Mouse (Mus musculus): ENCODE results near the gene Hdgfl3.
"Not testable (repeated sequence)": the region's sequence is repeated elsewhere in the genome, so short reads cannot be mapped to it uniquely, and the experiment has no call there.

Gene Hdgfl3

GRCm38 (mm10) chr7:81851706-81852105 is 82.6 kb downstream of the Hdgfl3 start:
- DNase-seq = no peak

- DNase-seq = no peak
Observed at GRCm38 (mm10) chr7:81850171-81850570, 84.1 kb downstream of the Hdgfl3 start.

GRCm38 (mm10) chr7:81849633-81850032 is 84.6 kb downstream of the Hdgfl3 start:
- DNase-seq = no peak

GRCm38 (mm10) chr7:81849214-81849613 is 85.1 kb downstream of the Hdgfl3 start:
- DNase-seq = no peak

DNA sequence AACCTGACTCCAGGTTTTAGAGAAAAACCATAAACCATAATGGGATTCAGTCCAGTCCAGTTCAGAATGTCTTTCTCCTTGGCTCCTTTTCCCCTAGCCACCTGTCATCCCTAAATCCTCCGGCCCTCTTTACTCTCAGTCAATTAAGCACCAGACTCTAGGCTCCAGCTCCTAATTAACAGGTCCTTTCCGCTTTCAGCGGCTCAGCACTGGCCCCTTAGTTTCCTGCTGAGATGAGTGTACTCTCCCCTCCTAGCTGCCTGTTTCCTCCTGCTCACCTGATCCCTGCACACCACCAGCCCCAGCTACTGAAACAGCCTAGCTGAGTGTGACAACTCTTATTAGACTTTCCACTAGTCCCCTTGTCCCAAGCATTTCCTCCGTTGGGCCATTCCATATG is 86.5 kb downstream of the Hdgfl3 start:
- DNase-seq = no peak

DNA sequence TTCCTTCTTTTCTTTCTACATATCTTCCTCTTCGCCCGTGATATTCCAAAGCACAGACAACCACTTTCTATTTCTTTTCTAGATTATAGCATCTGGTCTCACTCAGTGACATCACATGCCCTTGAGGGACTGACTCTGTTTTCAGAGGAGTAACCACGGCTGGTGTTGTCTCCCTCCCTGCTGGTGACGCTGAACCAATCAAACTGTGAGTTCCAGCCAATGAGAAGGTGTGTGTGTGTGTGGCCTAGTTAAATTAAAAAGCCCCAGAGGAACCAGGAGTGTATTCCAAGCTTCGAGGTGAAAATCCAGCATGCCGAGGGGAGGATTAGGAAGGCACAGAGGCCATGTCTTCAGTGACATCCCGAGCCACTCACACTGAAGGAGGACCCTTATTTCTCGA is 87.3 kb downstream of the Hdgfl3 start:
- DNase-seq = no peak

DNA sequence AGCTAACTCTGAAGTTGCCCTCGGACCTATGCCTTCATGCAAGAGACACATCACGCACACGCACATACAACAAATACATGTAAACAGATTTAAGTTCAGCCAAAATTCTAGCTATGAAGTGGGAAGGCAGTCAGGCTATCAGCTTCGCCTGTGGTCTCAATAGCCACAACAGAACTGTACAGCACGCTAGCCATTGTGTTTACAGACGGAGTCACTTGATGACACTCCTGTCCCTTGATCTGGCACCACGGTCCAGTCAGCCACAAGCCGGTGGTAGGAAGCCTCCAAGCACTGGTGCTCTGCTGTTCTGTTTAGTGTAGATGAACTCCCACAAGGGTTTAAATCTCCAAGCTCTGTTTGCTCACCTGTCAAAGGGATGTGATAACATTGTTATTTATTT is 88.3 kb downstream of the Hdgfl3 start:
- DNase-seq = no peak

DNA sequence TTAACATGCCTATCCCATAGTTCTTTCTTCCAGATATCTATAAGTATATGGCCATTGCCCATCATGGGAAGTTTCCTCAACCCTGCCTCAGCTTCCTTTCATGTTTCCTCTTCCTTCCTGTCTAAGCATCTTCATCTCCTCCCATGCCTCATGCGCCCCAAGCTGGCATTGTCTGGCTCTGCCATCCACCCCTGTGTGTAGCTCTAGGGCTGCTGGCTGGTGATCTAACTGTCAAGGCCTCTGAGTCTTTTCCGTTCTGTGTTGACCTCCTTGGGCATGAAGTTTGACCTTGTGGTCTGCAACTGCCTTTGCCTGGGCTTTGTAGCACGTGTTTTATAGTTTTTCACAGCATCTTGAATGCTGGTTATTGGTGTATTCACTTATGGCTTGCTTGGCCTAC is 89.0 kb downstream of the Hdgfl3 start:
- no peak for DNase-seq

- no peak for DNase-seq
Observed at GRCm38 (mm10) chr7:81844801-81845200, 89.5 kb downstream of the Hdgfl3 start.

- DNase-seq = no peak
Observed at GRCm38 (mm10) chr7:81843903-81844302, 90.4 kb downstream of the Hdgfl3 start.

DNA sequence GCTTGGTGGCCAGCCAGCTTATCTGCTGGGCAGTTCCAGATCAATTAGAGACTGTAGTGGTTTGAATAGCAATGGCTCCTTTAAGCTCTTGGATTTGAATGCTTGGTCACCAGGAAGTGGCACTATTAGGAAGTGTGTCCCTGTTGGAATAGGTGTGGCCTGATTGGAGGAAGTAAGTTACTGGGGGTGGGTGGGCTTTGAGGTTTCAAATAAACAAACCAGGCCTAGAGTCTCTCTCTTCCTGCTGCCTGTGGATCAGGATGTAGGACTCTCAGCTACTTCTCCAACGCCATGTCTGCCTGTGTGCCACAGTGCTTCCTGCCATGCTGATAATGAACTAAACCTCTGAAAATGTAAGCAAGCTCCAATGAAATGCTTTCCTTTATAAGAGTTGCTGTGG is 91.3 kb downstream of the Hdgfl3 start:
- DNase-seq = no peak

GRCm38 (mm10) chr7:81842141-81842540 is 92.1 kb downstream of the Hdgfl3 start:
- no peak for DNase-seq

DNA sequence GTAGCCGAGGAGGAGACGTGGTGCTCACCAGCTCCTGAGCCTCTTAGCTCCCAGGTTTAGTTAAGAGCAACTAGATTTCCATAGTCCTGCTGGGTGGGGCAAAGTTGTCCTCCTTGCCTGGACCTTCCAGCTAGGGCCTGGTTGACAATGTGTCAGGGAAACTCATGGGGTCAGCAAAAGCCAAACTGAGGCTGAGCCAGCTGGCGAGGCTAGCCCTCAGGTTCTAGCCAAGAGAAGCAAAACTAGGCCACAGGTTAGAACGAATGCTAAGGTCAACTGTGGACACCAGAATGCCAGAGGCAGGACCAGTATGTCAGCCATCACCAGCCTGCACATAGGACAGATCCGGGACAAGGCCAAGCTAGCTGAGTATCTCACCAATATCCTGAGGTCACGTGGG is 92.8 kb downstream of the Hdgfl3 start:
- DNase-seq = no peak

- DNase-seq = no peak
Observed at GRCm38 (mm10) chr7:81840661-81841181, 93.6 kb downstream of the Hdgfl3 start.

DNA sequence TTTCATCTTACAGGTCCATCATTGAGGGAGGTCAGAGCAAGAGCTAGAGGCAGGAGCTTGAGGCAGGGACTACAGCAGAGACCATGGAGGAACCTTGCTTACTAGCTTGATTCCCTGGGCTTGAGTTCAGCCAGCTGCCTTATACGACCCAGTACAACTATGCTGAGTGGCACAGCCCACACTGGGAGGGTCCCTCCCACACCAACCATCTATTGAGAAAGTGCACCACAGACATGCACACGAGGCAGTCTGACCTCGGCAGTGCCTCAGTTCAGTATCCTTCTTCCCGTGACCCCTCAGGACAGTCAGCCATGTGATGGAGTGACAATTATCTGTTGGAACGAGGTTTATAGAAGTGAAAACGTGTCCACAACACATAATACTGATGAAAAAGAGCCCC is 94.5 kb downstream of the Hdgfl3 start:
- no peak for DNase-seq

DNA sequence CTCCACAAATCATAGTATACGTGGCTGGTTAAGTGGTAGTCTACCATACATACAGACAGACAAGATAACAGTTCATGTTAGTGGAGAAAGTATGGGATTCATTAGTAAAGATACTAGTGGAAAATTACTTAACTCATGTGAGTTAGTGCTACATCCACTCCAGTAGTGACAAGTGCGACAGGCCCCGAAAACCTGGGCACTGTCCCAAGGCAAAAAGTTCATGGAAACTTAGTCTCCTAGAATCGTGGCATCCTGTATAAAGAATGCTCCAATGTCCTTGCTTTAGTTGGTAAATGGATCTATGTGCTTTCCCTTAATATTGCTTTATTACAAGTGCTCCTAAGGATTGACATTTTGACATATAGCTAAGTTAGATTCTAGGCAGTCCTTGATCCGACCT is 96.5 kb downstream of the Hdgfl3 start:
- not testable (repeated sequence) for DNase-seq

DNA sequence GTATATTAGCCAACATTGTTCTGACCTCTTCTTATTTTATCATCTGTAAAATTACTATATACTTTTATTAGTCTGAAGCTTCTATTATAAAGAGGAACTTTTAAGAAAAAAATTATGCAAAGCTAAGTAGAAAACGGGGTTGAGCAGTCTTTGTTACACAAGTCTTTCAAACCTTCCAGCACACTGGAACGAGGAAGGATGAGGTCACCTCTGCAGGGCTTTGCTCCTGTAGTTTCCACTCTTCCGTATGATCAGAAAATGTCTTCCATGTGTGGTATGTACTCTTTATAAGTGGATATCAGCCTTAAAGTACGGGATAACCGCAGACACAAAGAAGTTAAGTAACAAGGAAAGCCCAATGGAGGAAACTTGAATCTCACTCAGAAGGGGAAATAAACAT is 98.8 kb downstream of the Hdgfl3 start:
- DNase-seq = no peak

GRCm38 (mm10) chr7:81834847-81835246 is 99.4 kb downstream of the Hdgfl3 start:
- no peak for DNase-seq

All from liver (tissue).